Mouse (Mus musculus) midbrain, embryonic 12.5 days (tissue): ENCODE data around the gene Hsd17b1. TPM values are rescaled to one million over a fixed set of nuclear protein-coding genes. Genes with fewer than 3 reads are reported as not detected.
A peak's percentile ranks its signal among the peaks of the same experiment; 100 is the strongest.

Source experiments
- ATAC-seq: fragments of 200-750 bp; cut with Nextera tagmentation; 2 replicates; pipeline ENCODE4 v1.8.0; 2017; ENCODE audit warnings: low read depth, moderate TSS enrichment, moderate library complexity; ENCODE audit not compliant: low FRiP score
- H3K27ac ChIP-seq: fragments of 300-500 bp; sonication (generic); replicated peaks from 2 replicates; pipeline ENCODE4 v1.5.1; 2016; ENCODE audit warnings: mild to moderate bottlenecking
- H3K27me3 ChIP-seq: fragments of 300-500 bp; sonication (generic); 2 replicates; pipeline ENCODE4 v1.6.1; 2016; ENCODE audit warnings: mild to moderate bottlenecking
- H3K36me3 ChIP-seq: fragments of 300-500 bp; sonication (generic); 2 replicates; pipeline ENCODE4 v1.6.1; 2016
- H3K4me1 ChIP-seq: fragments of 300-500 bp; sonication (generic); 2 replicates; pipeline ENCODE4 v1.6.1; 2016
- H3K4me2 ChIP-seq: fragments of 300-500 bp; sonication (generic); replicated peaks from 2 replicates; pipeline ENCODE4 v1.6.1; 2016; ENCODE audit warnings: mild to moderate bottlenecking, moderate library complexity
- H3K4me3 ChIP-seq: fragments of 300-500 bp; sonication (generic); 2 replicates; pipeline ENCODE4 v1.5.1; 2016; ENCODE audit warnings: mild to moderate bottlenecking
- H3K9ac ChIP-seq: fragments of 300-500 bp; sonication (generic); replicated peaks from 2 replicates; pipeline ENCODE4 v1.6.1; 2016; ENCODE audit warnings: mild to moderate bottlenecking, moderate library complexity
- H3K9me3 ChIP-seq: fragments of 300-500 bp; sonication (generic); 2 replicates; pipeline ENCODE4 v1.6.1; 2016; ENCODE audit warnings: mild to moderate bottlenecking
- WGBS: fragments of 180-500 bp; shearing (Covaris S2); methylation state at CpG from one replicate; pipeline ENCODE4 v1.1.7; 2016; 5-methylcytosine and 5-hydroxymethylcytosine counted together
- polyA plus RNA-seq: library from polyadenylated mRNA; unstranded; fragments of >200 nt; fragmentation: Nextera tagmentation; extraction: Ambion mirVana; gene quantifications from 2 replicates; pipeline ENCODE4 v1.2.1, GENCODE M21; 2016

The Hsd17b1 gene
- polyA plus RNA-seq, 1 experiment from 2014 or later: 0.31 TPM

GRCm38 (mm10) chr11:101079746-101080145, 1.5 kb downstream of the Hsd17b1 start:
- H3K27me3 ChIP-seq: peaks cover 56% of the 10 kb centered on the region

GRCm38 (mm10) chr11:101080421-101080820, 2.2 kb downstream of the Hsd17b1 start:
- Histone ChIP-seq H3K36me3 (peaks cover 4% of the 10 kb centered on the region; the same call in 1 of the 2 replicates), H3K27ac (no peak overlapping the region), H3K9ac (no peak overlapping the region), H3K9me3 (no peaks in the 10 kb centered on the region), H3K27me3 (peaks cover 56% of the 10 kb centered on the region), H3K4me2 (no peak overlapping the region), H3K4me3 (no peak overlapping the region), H3K4me1 (peaks cover 17% of the 10 kb centered on the region)
- no peak for ATAC-seq
- 67% methylated on average over 5 of the region's 5 CpGs for WGBS

More at GRCm38 (mm10) chr11:101079746-101080145, 1.5 kb downstream of the Hsd17b1 start:
- Histone ChIP-seq H3K4me2 (no peak overlapping the region), H3K9me3 (no peaks in the 10 kb centered on the region), H3K27ac (no peak overlapping the region), H3K4me1 (peaks cover 17% of the 10 kb centered on the region), H3K9ac (no peak overlapping the region), H3K4me3 (no peak overlapping the region), H3K36me3 (peaks cover 4% of the 10 kb centered on the region; the same call in 1 of the 2 replicates)
- no peak for ATAC-seq
- WGBS: 3% methylated on average over 26 of the region's 27 CpGs

- H3K27ac ChIP-seq: peak overlapping the region; percentile 84
Observed at GRCm38 (mm10) chr11:101081659-101082058, 3.4 kb downstream of the Hsd17b1 start.

GRCm38 (mm10) chr11:101082208-101083082, 4.2 kb downstream of the Hsd17b1 start, which contains the start of gene Coasy:
TSS of gene Coasy (plus strand) at chr11:101082565.
- Histone ChIP-seq H3K36me3 (0 out of 2 replicates have a peak, but pooled peaks cover 2% of the 10 kb centered on the region), H3K27me3 (peaks cover 42% of the 10 kb centered on the region), H3K9ac (peak within 1 kb of the TSS; percentile 94), H3K4me1 (peaks cover 30% of the 10 kb centered on the region), H3K4me2 (peak within 1 kb of the TSS; percentile 98), H3K9me3 (no peaks in the 10 kb centered on the region), H3K4me3 (peak within 1 kb of the TSS; percentile 83), H3K27ac (peak within 1 kb of the TSS; percentile 84)
- under 1% methylated on average over 51 of the region's 51 CpGs for WGBS
- ATAC-seq: peak; percentile 93

More at GRCm38 (mm10) chr11:101081659-101082058, 3.4 kb downstream of the Hsd17b1 start:
- Histone ChIP-seq H3K9ac (peak overlapping the region; percentile 94), H3K4me3 (peak overlapping the region; percentile 83), H3K27me3 (peaks cover 50% of the 10 kb centered on the region), H3K4me2 (peak overlapping the region; percentile 98), H3K9me3 (no peaks in the 10 kb centered on the region), H3K4me1 (peaks cover 28% of the 10 kb centered on the region), H3K36me3 (peaks cover 3% of the 10 kb centered on the region; the same call in 1 of the 2 replicates)
- ATAC-seq: no peak
- WGBS: 5% methylated on average over 10 of the region's 10 CpGs

GRCm38 (mm10) chr11:101083083-101083697, 5.0 kb downstream of the Hsd17b1 start:
- Histone ChIP-seq H3K4me3 (peak overlapping the region; percentile 83), H3K4me1 (peaks cover 38% of the 10 kb centered on the region), H3K4me2 (peak overlapping the region; percentile 98), H3K27ac (peak overlapping the region; percentile 84), H3K36me3 (0 out of 2 replicates have a peak, but pooled peaks cover 2% of the 10 kb centered on the region), H3K9ac (peak overlapping the region; percentile 94), H3K9me3 (no peaks in the 10 kb centered on the region), H3K27me3 (peaks cover 34% of the 10 kb centered on the region)
- ATAC-seq: no peak
- WGBS: 37% methylated on average over 19 of the region's 19 CpGs

- ATAC-seq: no peak
- Histone ChIP-seq H3K4me1 (peaks cover 42% of the 10 kb centered on the region), H3K9me3 (no peaks in the 10 kb centered on the region), H3K36me3 (peaks cover 12% of the 10 kb centered on the region; the same call in 1 of the 2 replicates), H3K27me3 (peaks cover 24% of the 10 kb centered on the region), H3K4me2 (no peak overlapping the region), H3K9ac (no peak overlapping the region), H3K27ac (no peak overlapping the region), H3K4me3 (no peak overlapping the region)
- 84% methylated on average over 14 of the region's 14 CpGs for WGBS
Observed at GRCm38 (mm10) chr11:101084246-101084645, 6.0 kb downstream of the Hsd17b1 start.

- no peaks in the 10 kb centered on the region for H3K9me3 ChIP-seq
- H3K4me2 ChIP-seq: no peak overlapping the region
- peaks cover 42% of the 10 kb centered on the region for H3K4me1 ChIP-seq
- H3K27me3 ChIP-seq: peaks cover 18% of the 10 kb centered on the region
- ATAC-seq: no peak
- no peak overlapping the region for H3K27ac ChIP-seq
- no peak overlapping the region for H3K9ac ChIP-seq
- H3K36me3 ChIP-seq: peaks cover 18% of the 10 kb centered on the region
- H3K4me3 ChIP-seq: no peak overlapping the region
- 93% methylated on average over 12 of the region's 12 CpGs for WGBS
Observed at GRCm38 (mm10) chr11:101084811-101085210, 6.6 kb downstream of the Hsd17b1 start.

GRCm38 (mm10) chr11:101085617-101086322, 7.6 kb downstream of the Hsd17b1 start:
- no peak overlapping the region for H3K4me2 ChIP-seq

GRCm38 (mm10) chr11:101086323-101086674, 8.1 kb downstream of the Hsd17b1 start:
- peaks cover 33% of the 10 kb centered on the region for H3K36me3 ChIP-seq
- H3K4me3 ChIP-seq: peak overlapping the region; percentile 71
- ATAC-seq: no peak
- H3K27ac ChIP-seq: peak overlapping the region; percentile 91
- H3K27me3 ChIP-seq: peaks cover 3% of the 10 kb centered on the region
- peaks cover 42% of the 10 kb centered on the region for H3K4me1 ChIP-seq
- H3K9ac ChIP-seq: peak overlapping the region; percentile 81; the same call in 1 of the 2 replicates
- peak overlapping the region; percentile 94 for H3K4me2 ChIP-seq
- WGBS: 86% methylated on average over 6 of the region's 6 CpGs
- H3K9me3 ChIP-seq: no peaks in the 10 kb centered on the region

More at GRCm38 (mm10) chr11:101085617-101086322, 7.6 kb downstream of the Hsd17b1 start:
- Histone ChIP-seq H3K9ac (peak overlapping the region; percentile 81; the same call in 1 of the 2 replicates), H3K27me3 (peaks cover 8% of the 10 kb centered on the region), H3K36me3 (peaks cover 27% of the 10 kb centered on the region), H3K9me3 (no peaks in the 10 kb centered on the region), H3K27ac (no peak overlapping the region), H3K4me3 (no peak overlapping the region), H3K4me1 (peaks cover 42% of the 10 kb centered on the region)
- WGBS: 93% methylated on average over 18 of the region's 18 CpGs
- no peak for ATAC-seq

- WGBS: 3% methylated on average over 40 of the region's 52 CpGs
- Histone ChIP-seq H3K9me3 (no peaks in the 10 kb centered on the region), H3K9ac (peak within 1 kb of the TSS; percentile 81), H3K4me3 (peak within 1 kb of the TSS; percentile 71), H3K27me3 (no peaks in the 10 kb centered on the region), H3K4me1 (peaks cover 36% of the 10 kb centered on the region), H3K4me2 (peak within 1 kb of the TSS; percentile 94), H3K27ac (peak within 1 kb of the TSS; percentile 91), H3K36me3 (peaks cover 40% of the 10 kb centered on the region)
- peak; percentile 68 for ATAC-seq
Observed at GRCm38 (mm10) chr11:101086756-101087681, 8.8 kb downstream of the Hsd17b1 start, which contains the start of gene Mlx. TSS of gene Mlx (plus strand) at chr11:101087277.
